Mouse (Mus musculus) activated CD4-positive, CD25-positive, alpha-beta regulatory T cell, adult 9 weeks (primary cell): Measurements from ENCODE around the gene Zfp653. TPM values are rescaled to one million over a fixed set of nuclear protein-coding genes. Genes with fewer than 3 reads are reported as not detected.

ENCODE experiments used
- polyA plus RNA-seq: library from polyadenylated mRNA; unstranded; fragments of 100-300 nt; shearing (Covaris generic); gene quantifications from one replicate; pipeline ENCODE4 v1.2.1, GENCODE M21; 2017

Zfp653 gene
- polyA plus RNA-seq = 6.0 TPM

GRCm38 (mm10) chr9:22070791-22071573, at the start of gene Zfp653, which contains the start of gene Gm49318:
Gene Zfp653 (minus strand): TSS chr9:22071376.
Gene Gm49318 (minus strand): TSS chr9:22071259.

GRCm38 (mm10) chr9:22116740-22117426, 45.7 kb upstream of the Zfp653 start, which contains the start of gene Elof1:
Gene Elof1 (minus strand): TSS chr9:22117172.

DNA sequence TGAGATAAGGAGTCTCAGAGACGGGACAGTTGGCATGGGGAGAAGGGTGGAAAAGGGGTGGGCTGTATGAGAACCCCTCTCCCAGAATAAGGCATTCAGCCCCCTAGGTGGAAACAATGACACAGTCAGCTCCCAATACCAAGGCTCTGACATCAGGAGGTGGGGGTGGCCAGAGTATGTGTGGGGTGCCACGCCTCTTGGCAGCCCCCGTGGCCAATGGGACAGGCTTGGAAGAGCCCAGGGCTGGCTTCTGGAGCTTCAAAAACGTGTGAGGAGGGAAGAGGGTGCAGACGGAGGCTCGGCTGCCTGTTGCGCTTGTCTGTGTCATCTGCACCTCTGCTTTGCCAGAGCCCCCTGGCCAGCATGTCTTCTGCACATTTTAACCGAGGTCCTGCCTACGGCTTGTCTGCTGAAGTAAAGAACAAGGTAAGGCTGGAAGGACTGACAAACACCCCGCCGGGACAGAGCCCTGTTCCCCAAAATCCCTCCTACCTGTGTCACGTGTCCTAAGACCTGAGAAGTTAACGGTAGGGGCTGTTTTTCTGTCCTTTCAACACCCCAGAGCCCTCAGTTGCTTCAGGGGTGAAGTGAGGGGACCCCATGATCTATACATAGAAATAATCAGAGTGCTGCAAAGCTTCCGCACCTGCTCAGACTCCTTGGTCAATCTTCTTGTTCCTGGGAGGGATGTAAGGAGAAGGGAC, 28.0 kb upstream of the Zfp653 start, which contains the start of gene Cnn1:
Gene Cnn1, plus strand, starts transcription at position 224 of the 704 bp plus-strand sequence.

GRCm38 (mm10) chr9:22085022-22085834, 14.1 kb upstream of the Zfp653 start, which contains the start of gene Ecsit:
Gene Ecsit (minus strand): TSS chr9:22085438.

GRCm38 (mm10) chr9:22051958-22052254, 19.3 kb downstream of the Zfp653 start, which contains the start of gene Elavl3:
Gene Elavl3 (minus strand): TSS chr9:22052023.

Other genes with a start within 250 kb of the Zfp653 start
- not detected for gene Angptl8, start 235.9 kb downstream of the Zfp653 start, polyA plus RNA-seq
- 4.0 TPM for gene Dock6, start 218.7 kb downstream of the Zfp653 start, polyA plus RNA-seq
- gene Rab3d, start 153.2 kb downstream of the Zfp653 start, polyA plus RNA-seq = 11.8 TPM
- gene Ccdc159, start 143.9 kb downstream of the Zfp653 start, polyA plus RNA-seq = 0.42 TPM
- 5.5 TPM for gene Tmem205, start 143.8 kb downstream of the Zfp653 start, polyA plus RNA-seq
- gene Plppr2, start 134.3 kb downstream of the Zfp653 start, polyA plus RNA-seq = 1.8 TPM
- 9.2 TPM for gene Swsap1, start 115.6 kb downstream of the Zfp653 start, polyA plus RNA-seq
- gene Epor, start 107.9 kb downstream of the Zfp653 start, polyA plus RNA-seq = 1.1 TPM
- not detected for gene Rgl3, start 81.9 kb downstream of the Zfp653 start, polyA plus RNA-seq
- gene Ccdc151, start 68.7 kb downstream of the Zfp653 start, polyA plus RNA-seq = not detected
- 102 TPM for gene Prkcsh, start 68.6 kb downstream of the Zfp653 start, polyA plus RNA-seq
- gene Elavl3, start 19.4 kb downstream of the Zfp653 start, polyA plus RNA-seq = not detected
- gene Gm49318, start 117 bp downstream of the Zfp653 start, polyA plus RNA-seq = not detected
- gene Ecsit, start 14.1 kb upstream of the Zfp653 start, polyA plus RNA-seq = 44.4 TPM
- gene Cnn1, start 27.8 kb upstream of the Zfp653 start, polyA plus RNA-seq = not detected
- gene Elof1, start 45.8 kb upstream of the Zfp653 start, polyA plus RNA-seq = 90.5 TPM
- 236 TPM for gene Acp5, start 64.3 kb upstream of the Zfp653 start, polyA plus RNA-seq
- 39.5 TPM for gene Pigyl, start 85.5 kb upstream of the Zfp653 start, polyA plus RNA-seq
- gene Zfp872, start 116.7 kb upstream of the Zfp653 start, polyA plus RNA-seq = not detected
- gene Zfp809, start 154.3 kb upstream of the Zfp653 start, polyA plus RNA-seq = 57.0 TPM
- gene Zfp599, start 188.5 kb upstream of the Zfp653 start, polyA plus RNA-seq = 6.3 TPM
- 15.5 TPM for gene Zfp810, start 236.3 kb upstream of the Zfp653 start, polyA plus RNA-seq